ENCODE assay signal across 19 mouse cellular contexts in genomic region chr17:73017173-73017572, GRCm38 (mm10).
DNase-seq lines count a peak whose midpoint lies in the region; ATAC-seq and TF ChIP-seq lines count a peak whose summit lies in the region.
"Had no signal": no experiment of that assay in that cellular context is flagged by ENCODE, and none has a peak within 500 bp of the region (broad histone marks: within the 10 kb centered on the region; RNA-seq: fewer than 3 reads in every experiment).

No protein-coding gene starts in this region.

- WGBS in intestine, embryonic 16.5 days = 64% methylated on average over 5 of the region's 5 CpGs
- 60% methylated on average over 5 of the region's 5 CpGs for WGBS in intestine, embryonic 15.5 days
- 56% methylated on average over 5 of the region's 5 CpGs for WGBS in kidney, postnatal 0 days
- 77% methylated on average over 5 of the region's 5 CpGs for WGBS in kidney, adult 2 months
- WGBS in lung, embryonic 15.5 days = 36% methylated on average over 5 of the region's 5 CpGs
- 57% methylated on average over 5 of the region's 5 CpGs for WGBS in lung, adult 2 months

- H3K27me3 ChIP-seq in intestine, embryonic 16.5 days (replicated peaks; ENCODE audit: control insufficient read depth, insufficient read depth, low read length) = no peaks in the 10 kb centered on the region
- H3K27me3 ChIP-seq in intestine, embryonic 15.5 days (replicated peaks) = no peaks in the 10 kb centered on the region
- H3K27me3 ChIP-seq in kidney, postnatal 0 days (ENCODE audit: insufficient read depth, low read length) = no peaks in the 10 kb centered on the region
- H3K27me3 ChIP-seq in kidney, adult 2 months (replicated peaks; ENCODE audit: control insufficient read depth, insufficient read depth, low read length) = no peaks in the 10 kb centered on the region
- no peaks in the 10 kb centered on the region for H3K27me3 ChIP-seq in lung, embryonic 15.5 days
- H3K27me3 ChIP-seq: embryonic facial prominence, embryonic 13.5 days; forebrain, embryonic 12.5 days had no signal

- DNase-seq in kidney, postnatal 0 days (ENCODE audit: low spot score) = peak; percentile 88
- DNase-seq in kidney, adult 2 months = no peak
- no peak for DNase-seq in lung, adult 2 months
- DNase-seq in lung, postnatal 10 days = peak; percentile 38
- no peak for DNase-seq in adrenal gland, postnatal 25 days
- DNase-seq: adrenal gland, postnatal 10 days; cerebellum, adult 18-20 months; cerebellum, adult 9-11 months; cerebellum, postnatal 36 days; gastrocnemius, postnatal 10 days; heart, adult 2 months had no signal

- H3K4me1 ChIP-seq in intestine, embryonic 16.5 days (ENCODE audit: control insufficient read depth, insufficient read depth, low read length) = peaks cover 5% of the 10 kb centered on the region
- peaks cover 10% of the 10 kb centered on the region for H3K4me1 ChIP-seq in intestine, embryonic 15.5 days (replicated peaks)
- peaks cover 6% of the 10 kb centered on the region; the same call in 1 of the 2 replicates for H3K4me1 ChIP-seq in kidney, postnatal 0 days (replicated peaks; ENCODE audit: insufficient read depth, low read length)
- H3K4me1 ChIP-seq in kidney, adult 2 months (ENCODE audit: control insufficient read depth, insufficient read depth, low read length) = no peaks in the 10 kb centered on the region
- H3K4me1 ChIP-seq in lung, embryonic 15.5 days = peaks cover 41% of the 10 kb centered on the region
- no peaks in the 10 kb centered on the region for H3K4me1 ChIP-seq in lung, adult 2 months (ENCODE audit: control insufficient read depth, insufficient read depth, low read length)

- H3K36me3 ChIP-seq in intestine, embryonic 16.5 days (ENCODE audit: control insufficient read depth, insufficient read depth, low read length) = no peaks in the 10 kb centered on the region
- H3K36me3 ChIP-seq in intestine, embryonic 15.5 days = no peaks in the 10 kb centered on the region
- H3K36me3 ChIP-seq in kidney, postnatal 0 days (ENCODE audit: insufficient read depth, low read length) = no peaks in the 10 kb centered on the region
- no peaks in the 10 kb centered on the region for H3K36me3 ChIP-seq in kidney, adult 2 months (ENCODE audit: control insufficient read depth, insufficient read depth, low read length)
- no peaks in the 10 kb centered on the region for H3K36me3 ChIP-seq in lung, embryonic 15.5 days
- H3K36me3 ChIP-seq: embryonic facial prominence, embryonic 13.5 days; forebrain, embryonic 12.5 days; hindbrain, embryonic 10.5 days had no signal

- no peaks in the 10 kb centered on the region for H3K9me3 ChIP-seq in intestine, embryonic 16.5 days (ENCODE audit: control insufficient read depth, low read length)
- H3K9me3 ChIP-seq in intestine, embryonic 15.5 days = no peaks in the 10 kb centered on the region
- H3K9me3 ChIP-seq in kidney, postnatal 0 days (replicated peaks; ENCODE audit: low read length) = no peaks in the 10 kb centered on the region
- no peaks in the 10 kb centered on the region for H3K9me3 ChIP-seq in lung, embryonic 15.5 days
- H3K9me3 ChIP-seq: embryonic facial prominence, embryonic 13.5 days; forebrain, embryonic 12.5 days; hindbrain, embryonic 10.5 days had no signal

- H3K4me3 ChIP-seq in intestine, embryonic 16.5 days (ENCODE audit: low read length) = no peak overlapping the region
- H3K4me3 ChIP-seq in intestine, embryonic 15.5 days (replicated peaks) = no peak overlapping the region
- no peak overlapping the region for H3K4me3 ChIP-seq in kidney, postnatal 0 days (replicated peaks; ENCODE audit: low read depth, low read length)
- H3K4me3 ChIP-seq in kidney, adult 2 months (ENCODE audit: insufficient read depth, low read depth, low read length) = no peak overlapping the region
- no peak overlapping the region for H3K4me3 ChIP-seq in lung, embryonic 15.5 days
- H3K4me3 ChIP-seq in lung, adult 2 months (replicated peaks; ENCODE audit: extremely low read depth, low read depth, low read length) = no peak overlapping the region
- H3K4me3 ChIP-seq: embryonic facial prominence, embryonic 13.5 days; forebrain, embryonic 12.5 days; heart, adult 2 months; hindbrain, embryonic 10.5 days had no signal

- H3K4me2 ChIP-seq in intestine, embryonic 16.5 days (ENCODE audit: low read depth, low read length) = no peak overlapping the region
- H3K4me2 ChIP-seq in intestine, embryonic 15.5 days (replicated peaks) = no peak overlapping the region
- H3K4me2 ChIP-seq in kidney, postnatal 0 days (ENCODE audit: low read length) = no peak overlapping the region
- H3K4me2 ChIP-seq in lung, embryonic 15.5 days = no peak overlapping the region
- H3K4me2 ChIP-seq: embryonic facial prominence, embryonic 13.5 days; forebrain, embryonic 12.5 days; heart, embryonic 11.5 days had no signal

- ATAC-seq in intestine, embryonic 16.5 days = no peak
- ATAC-seq in intestine, embryonic 15.5 days = no peak
- ATAC-seq in kidney, postnatal 0 days (replicated peaks; ENCODE audit: low FRiP score, low read depth) = no peak
- peak; percentile 50; the same call in 1 of the 2 replicates for ATAC-seq in lung, embryonic 15.5 days (ENCODE audit: borderline replicate concordance, extremely low read depth, low FRiP score, low TSS enrichment)
- ATAC-seq: forebrain, embryonic 16.5 days had no signal

- TF ChIP-seq CTCF in kidney, postnatal 0 days (IDR thresholded peaks at IDR 0.05; ENCODE audit: low read depth) = no peak
- TF ChIP-seq CTCF in kidney, adult 2 months (conservative IDR thresholded peaks at IDR 0.05; ENCODE audit: insufficient read depth, insufficient read length, low read depth, low read length) = no peak
- no peak for TF ChIP-seq CTCF in lung, adult 2 months (IDR thresholded peaks at IDR 0.05; ENCODE audit: insufficient read depth, low read length)

- peak overlapping the region; percentile 17; the same call in 1 of the 2 replicates for H3K27ac ChIP-seq in intestine, embryonic 16.5 days (ENCODE audit: low read length)
- H3K27ac ChIP-seq in intestine, embryonic 15.5 days = no peak overlapping the region
- H3K27ac ChIP-seq in kidney, postnatal 0 days = no peak overlapping the region
- H3K27ac ChIP-seq in kidney, adult 2 months (ENCODE audit: insufficient read depth, low read depth, low read length) = no peak overlapping the region
- H3K27ac ChIP-seq in lung, embryonic 15.5 days = peak overlapping the region; percentile 81
- H3K27ac ChIP-seq: embryonic facial prominence, embryonic 13.5 days; forebrain, embryonic 12.5 days; heart, adult 2 months; hindbrain, embryonic 10.5 days had no signal

- H3K9ac ChIP-seq in intestine, embryonic 16.5 days (ENCODE audit: low read depth, low read length) = no peak overlapping the region
- no peak overlapping the region for H3K9ac ChIP-seq in intestine, embryonic 15.5 days
- no peak overlapping the region for H3K9ac ChIP-seq in kidney, postnatal 0 days (ENCODE audit: low read depth, low read length)
- H3K9ac ChIP-seq in lung, embryonic 15.5 days = no peak overlapping the region
- H3K9ac ChIP-seq: embryonic facial prominence, embryonic 13.5 days; forebrain, embryonic 12.5 days had no signal

- TF ChIP-seq POLR2A in kidney, adult 2 months (IDR thresholded peaks at IDR 0.05; ENCODE audit: low read depth, low read length) = no peak
- TF ChIP-seq POLR2A in lung, adult 2 months (IDR thresholded peaks at IDR 0.05; ENCODE audit: borderline replicate concordance, extremely low read depth, low read depth, low read length) = no peak

Comparison
In these comparisons a context has a peak if more than half of its experiments do, and no peak if none do; other contexts are left out.
1. H3K27ac ChIP-seq: peak in intestine, embryonic 16.5 days (single experiment) and lung, embryonic 15.5 days (single experiment); none in intestine, embryonic 15.5 days (single experiment), kidney, postnatal 0 days (single experiment) and kidney, adult 2 months (single experiment).
2. DNase-seq: peak in kidney, postnatal 0 days (single experiment) and lung, postnatal 10 days (single experiment); none in kidney, adult 2 months (single experiment), lung, adult 2 months (single experiment) and adrenal gland, postnatal 25 days (single experiment).